Mouse (Mus musculus) liver, embryonic 15.5 days (tissue): ENCODE results near the gene Spc24. TPM values are rescaled to one million over a fixed set of nuclear protein-coding genes. Genes with fewer than 3 reads are reported as not detected.

Experiments used
- ATAC-seq: fragments of 200-750 bp; cut with Nextera tagmentation; 2 replicates; pipeline ENCODE4 v1.8.0; 2017; ENCODE audit warnings: moderate number of reproducible peaks, mild to moderate bottlenecking, moderate library complexity; ENCODE audit not compliant: insufficient read depth
- H3K27ac ChIP-seq: fragments of 300-500 bp; sonication (generic); replicated peaks from 2 replicates; pipeline ENCODE4 v1.5.1; 2015; ENCODE audit warnings: mild to moderate bottlenecking, inconsistent platforms
- H3K27me3 ChIP-seq: fragments of 300-500 bp; sonication (generic); 2 replicates; pipeline ENCODE4 v1.6.1; 2015; ENCODE audit warnings: mild to moderate bottlenecking, inconsistent platforms
- H3K36me3 ChIP-seq: fragments of 300-500 bp; sonication (generic); replicated peaks from 2 replicates; pipeline ENCODE4 v1.6.1; 2015; ENCODE audit warnings: moderate library complexity, mild to moderate bottlenecking, inconsistent platforms
- H3K4me1 ChIP-seq: fragments of 300-500 bp; sonication (generic); replicated peaks from 2 replicates; pipeline ENCODE4 v1.6.1; 2015; ENCODE audit warnings: inconsistent platforms
- H3K4me2 ChIP-seq: fragments of 300-500 bp; sonication (generic); 2 replicates; pipeline ENCODE4 v1.6.1; 2015; ENCODE audit warnings: moderate library complexity, mild to moderate bottlenecking, inconsistent platforms
- H3K4me3 ChIP-seq: fragments of 300-500 bp; sonication (generic); replicated peaks from 2 replicates; pipeline ENCODE4 v1.5.1; 2015; ENCODE audit warnings: mild to moderate bottlenecking, inconsistent platforms
- H3K9ac ChIP-seq: fragments of 300-500 bp; sonication (generic); 2 replicates; pipeline ENCODE4 v1.6.1; 2015; ENCODE audit warnings: moderate library complexity, mild to moderate bottlenecking, inconsistent platforms
- H3K9me3 ChIP-seq: fragments of 300-500 bp; sonication (generic); replicated peaks from 2 replicates; pipeline ENCODE4 v1.6.1; 2016; ENCODE audit warnings: inconsistent platforms
- WGBS: fragments of 180-500 bp; shearing (Covaris S2); methylation state at CpG from one replicate; pipeline ENCODE4 v1.1.7; 2015; ENCODE audit warnings: mixed read lengths; ENCODE audit not compliant: insufficient replicate concordance; 5-methylcytosine and 5-hydroxymethylcytosine counted together
- polyA plus RNA-seq: library from polyadenylated mRNA; unstranded; fragments of >200 nt; fragmentation: Nextera tagmentation; extraction: Ambion mirVana; gene quantifications from 2 replicates; pipeline ENCODE4 v1.2.1, GENCODE M21; 2015

Spc24 gene
- polyA plus RNA-seq: 76.8 and 82.2 TPM in 2 replicates

- WGBS: under 1% methylated on average over 54 of the region's 54 CpGs
- ATAC-seq: peak; percentile 95
- Histone ChIP-seq H3K9me3 (no peaks in the 10 kb centered on the region), H3K9ac (peak within 1 kb of the TSS; percentile 92), H3K4me3 (peak within 1 kb of the TSS; percentile 96), H3K36me3 (peaks cover 24% of the 10 kb centered on the region), H3K4me2 (peak within 1 kb of the TSS; percentile 87), H3K27ac (peak within 1 kb of the TSS; percentile 83), H3K4me1 (peaks cover 47% of the 10 kb centered on the region), H3K27me3 (no peaks in the 10 kb centered on the region)
These were observed at the start of gene Spc24 for GRCm38 (mm10) chr9:21760155-21761088. Gene Spc24 (minus strand): TSS chr9:21760303.

- Histone ChIP-seq H3K4me1 (peaks cover 35% of the 10 kb centered on the region), H3K4me3 (no peak overlapping the region), H3K9ac (no peak overlapping the region), H3K27me3 (no peaks in the 10 kb centered on the region), H3K9me3 (no peaks in the 10 kb centered on the region), H3K4me2 (no peak overlapping the region), H3K36me3 (no peaks in the 10 kb centered on the region), H3K27ac (no peak overlapping the region)
- WGBS: 45% methylated on average over 3 of the region's 3 CpGs
- ATAC-seq: no peak
These were observed 48.5 kb upstream of the Spc24 start for GRCm38 (mm10) chr9:21808561-21808960.

- WGBS: 70% methylated on average over 11 of the region's 11 CpGs
- no peak overlapping the region for H3K9ac ChIP-seq
- H3K9me3 ChIP-seq: no peaks in the 10 kb centered on the region
- no peak overlapping the region for H3K4me2 ChIP-seq
- ATAC-seq: no peak
- peaks cover 35% of the 10 kb centered on the region for H3K4me1 ChIP-seq
- H3K36me3 ChIP-seq: no peaks in the 10 kb centered on the region
- peak overlapping the region; percentile 51; the same call in 1 of the 2 replicates for H3K27ac ChIP-seq
- no peak overlapping the region for H3K4me3 ChIP-seq
- no peaks in the 10 kb centered on the region for H3K27me3 ChIP-seq
These were observed 46.9 kb upstream of the Spc24 start for GRCm38 (mm10) chr9:21806976-21807375.

- WGBS: 22% methylated on average over 3 of the region's 3 CpGs
- Histone ChIP-seq H3K9me3 (no peaks in the 10 kb centered on the region), H3K27ac (peak overlapping the region; percentile 79), H3K9ac (no peak overlapping the region), H3K27me3 (no peaks in the 10 kb centered on the region), H3K4me2 (no peak overlapping the region; the same call in 1 of the 2 replicates), H3K4me3 (no peak overlapping the region), H3K36me3 (no peaks in the 10 kb centered on the region), H3K4me1 (peaks cover 35% of the 10 kb centered on the region)
- peak; percentile 81 for ATAC-seq
These were observed 46.3 kb upstream of the Spc24 start for GRCm38 (mm10) chr9:21806363-21806762.

GRCm38 (mm10) chr9:21803986-21804644 lies 44.0 kb upstream of the Spc24 start:
- Histone ChIP-seq H3K9me3 (no peaks in the 10 kb centered on the region), H3K9ac (no peak overlapping the region), H3K4me3 (no peak overlapping the region), H3K4me1 (peaks cover 44% of the 10 kb centered on the region), H3K27ac (no peak overlapping the region), H3K4me2 (no peak overlapping the region), H3K36me3 (no peaks in the 10 kb centered on the region), H3K27me3 (peaks cover under 1% of the 10 kb centered on the region; the same call in 1 of the 2 replicates)
- ATAC-seq: no peak
- WGBS: 36% methylated on average over 13 of the region's 13 CpGs

GRCm38 (mm10) chr9:21801591-21801990 lies 41.5 kb upstream of the Spc24 start:
- Histone ChIP-seq H3K9ac (no peak overlapping the region), H3K36me3 (no peaks in the 10 kb centered on the region), H3K4me1 (peaks cover 59% of the 10 kb centered on the region), H3K27ac (no peak overlapping the region), H3K4me3 (no peak overlapping the region), H3K9me3 (no peaks in the 10 kb centered on the region), H3K27me3 (peaks cover 25% of the 10 kb centered on the region), H3K4me2 (no peak overlapping the region)
- WGBS: 66% methylated on average over 7 of the region's 7 CpGs
- no peak for ATAC-seq

GRCm38 (mm10) chr9:21801121-21801520 lies 41.0 kb upstream of the Spc24 start:
- Histone ChIP-seq H3K9me3 (no peaks in the 10 kb centered on the region), H3K9ac (no peak overlapping the region), H3K4me2 (no peak overlapping the region), H3K4me1 (peaks cover 59% of the 10 kb centered on the region), H3K27ac (no peak overlapping the region), H3K27me3 (peaks cover 25% of the 10 kb centered on the region), H3K4me3 (no peak overlapping the region), H3K36me3 (no peaks in the 10 kb centered on the region)
- 66% methylated on average over 7 of the region's 7 CpGs for WGBS
- ATAC-seq: no peak

GRCm38 (mm10) chr9:21799010-21799350 lies 38.9 kb upstream of the Spc24 start:
- Histone ChIP-seq H3K4me3 (peak overlapping the region; percentile 69), H3K36me3 (peaks cover 15% of the 10 kb centered on the region), H3K9ac (no peak overlapping the region), H3K4me1 (peaks cover 43% of the 10 kb centered on the region), H3K27me3 (peaks cover 25% of the 10 kb centered on the region), H3K27ac (peak overlapping the region; percentile 62), H3K4me2 (peak overlapping the region; percentile 86), H3K9me3 (no peaks in the 10 kb centered on the region)
- 52% methylated on average over 3 of the region's 3 CpGs for WGBS
- ATAC-seq: peak; percentile 40

GRCm38 (mm10) chr9:21798345-21799009 lies 38.4 kb upstream of the Spc24 start, which contains the start of gene Kank2:
Gene Kank2 (minus strand): TSS chr9:21798744.
- under 1% methylated on average over 52 of the region's 52 CpGs for WGBS
- peaks cover 25% of the 10 kb centered on the region for H3K27me3 ChIP-seq
- ATAC-seq: peak; percentile 74

GRCm38 (mm10) chr9:21797921-21798344 lies 37.8 kb upstream of the Spc24 start:
- Histone ChIP-seq H3K9ac (peak overlapping the region; percentile 64), H3K4me1 (peaks cover 43% of the 10 kb centered on the region), H3K4me2 (peak overlapping the region; percentile 86), H3K27me3 (peaks cover 25% of the 10 kb centered on the region), H3K9me3 (no peaks in the 10 kb centered on the region), H3K4me3 (peak overlapping the region; percentile 69), H3K36me3 (peaks cover 21% of the 10 kb centered on the region), H3K27ac (peak overlapping the region; percentile 83)
- WGBS: 1% methylated on average over 26 of the region's 26 CpGs
- peak; percentile 36 for ATAC-seq

More at GRCm38 (mm10) chr9:21798345-21799009, 38.4 kb upstream of the Spc24 start, which contains the start of gene Kank2:
- H3K4me1 ChIP-seq: peaks cover 43% of the 10 kb centered on the region
- H3K36me3 ChIP-seq: peaks cover 20% of the 10 kb centered on the region
- H3K27ac ChIP-seq: peak within 1 kb of the TSS; percentile 83
- peak within 1 kb of the TSS; percentile 64 for H3K9ac ChIP-seq
- H3K4me2 ChIP-seq: peak within 1 kb of the TSS; percentile 86
- H3K9me3 ChIP-seq: no peaks in the 10 kb centered on the region
- H3K4me3 ChIP-seq: peak within 1 kb of the TSS; percentile 69
